Mouse (Mus musculus) stomach, postnatal 0 days (tissue): ENCODE measurements around the gene Prnd. TPM values are rescaled to one million over a fixed set of nuclear protein-coding genes. Genes with fewer than 3 reads are reported as not detected.

Experiments used
- ATAC-seq: fragments of 200-750 bp; cut with Nextera tagmentation; 2 replicates; pipeline ENCODE4 v1.8.0; 2017; ENCODE audit not compliant: low FRiP score, low TSS enrichment
- DNase-seq: peaks from one replicate; pipeline ENCODE4 v3.0.0-alpha.2; 2016; ENCODE audit warnings: low spot score
- H3K27ac ChIP-seq: fragments of 300-500 bp; sonication (generic); replicated peaks from 2 replicates; pipeline ENCODE4 v1.5.1; 2014; ENCODE audit warnings: mild to moderate bottlenecking, control low read depth
- H3K27me3 ChIP-seq: fragments of 300-500 bp; sonication (generic); 2 replicates; pipeline ENCODE4 v1.6.1; 2014; ENCODE audit warnings: low read length; ENCODE audit not compliant: control insufficient read depth, insufficient read depth
- H3K36me3 ChIP-seq: fragments of 300-500 bp; sonication (generic); 2 replicates; pipeline ENCODE4 v1.6.1; 2014; ENCODE audit warnings: low read length, mixed read lengths; ENCODE audit not compliant: control insufficient read depth, insufficient read depth
- H3K4me1 ChIP-seq: fragments of 300-500 bp; sonication (generic); replicated peaks from 2 replicates; pipeline ENCODE4 v1.6.1; 2014; ENCODE audit warnings: antibody characterized with exemption; ENCODE audit not compliant: control insufficient read depth, insufficient read depth
- H3K4me2 ChIP-seq: fragments of 300-500 bp; sonication (generic); replicated peaks from 2 replicates; pipeline ENCODE4 v1.6.1; 2014; ENCODE audit warnings: low read depth, mild to moderate bottlenecking, control low read depth, moderate library complexity
- H3K4me3 ChIP-seq: fragments of 300-500 bp; sonication (generic); 2 replicates; pipeline ENCODE4 v1.5.1; 2014; ENCODE audit warnings: low read depth, low read length, control low read depth
- H3K9ac ChIP-seq: fragments of 300-500 bp; sonication (generic); 2 replicates; pipeline ENCODE4 v1.6.1; 2014; ENCODE audit warnings: mild to moderate bottlenecking, low read length, control low read depth, mixed read lengths
- H3K9me3 ChIP-seq: fragments of 300-500 bp; sonication (generic); 2 replicates; pipeline ENCODE4 v1.6.1; 2016; ENCODE audit warnings: low read length; ENCODE audit not compliant: control insufficient read depth
- CTCF ChIP-seq: IDR thresholded peaks from 2 replicates; pipeline ENCODE4 v1.5.1; 2016; ENCODE audit warnings: antibody characterized with exemption, low read depth, mild to moderate bottlenecking, moderate library complexity
- EP300 ChIP-seq: optimal IDR thresholded peaks from 2 replicates; pipeline ENCODE3; 2016; ENCODE audit warnings: antibody characterized with exemption
- WGBS: fragments of 180-500 bp; shearing (Covaris S2); extraction: QIAGEN DNeasy Blood & Tissue Kit; methylation state at CpG from one replicate; pipeline ENCODE4 v1.1.7; 2014; 5-methylcytosine and 5-hydroxymethylcytosine counted together
- polyA plus RNA-seq: library from polyadenylated mRNA; unstranded; fragments of >200 nt; fragmentation: Nextera tagmentation; extraction: Ambion mirVana; gene quantifications from 2 replicates; pipeline ENCODE4 v1.2.1, GENCODE M21; 2015

The Prnd gene
- polyA plus RNA-seq, 1 experiment from 2014 or later, result 22.8 TPM

DNA sequence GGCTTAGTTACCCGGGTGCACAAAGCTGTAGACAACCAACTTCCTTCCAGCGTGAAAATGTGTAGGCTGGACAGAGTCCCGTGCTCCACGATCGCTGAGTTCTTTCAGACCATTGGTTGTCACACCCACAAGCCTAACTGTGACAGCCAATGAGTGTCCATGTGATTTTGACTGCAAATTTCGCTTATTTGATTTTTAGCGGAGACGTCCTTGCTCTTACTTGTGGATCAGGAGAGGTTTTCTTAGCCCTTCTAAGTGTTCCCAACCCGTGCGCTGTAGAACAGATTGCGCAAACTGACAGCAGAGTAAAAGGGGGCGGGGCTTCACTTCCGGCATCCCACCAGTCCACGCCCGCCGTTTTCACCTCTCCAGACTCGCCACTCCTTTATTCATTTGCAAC, 4.6 kb downstream of the Prnd start:
- no peak for TF ChIP-seq CTCF
- TF ChIP-seq EP300, result no peak
- no peaks in the 10 kb centered on the region for H3K4me1 ChIP-seq
- H3K9ac ChIP-seq, result no peak overlapping the region
- H3K4me2 ChIP-seq, result peak overlapping the region; percentile 44
- peak; percentile 45 for DNase-seq
- H3K9me3 ChIP-seq, result no peaks in the 10 kb centered on the region
- 3% methylated on average over 17 of the region's 17 CpGs for WGBS
- peak; percentile 46; the same call in 1 of the 2 replicates for ATAC-seq
- H3K4me3 ChIP-seq, result peak overlapping the region; percentile 18; the same call in 1 of the 2 replicates
- no peak overlapping the region for H3K27ac ChIP-seq
- no peaks in the 10 kb centered on the region for H3K27me3 ChIP-seq
- no peaks in the 10 kb centered on the region for H3K36me3 ChIP-seq

GRCm38 (mm10) chr2:131956336-131957256, 5.9 kb downstream of the Prnd start:
- no peak for TF ChIP-seq CTCF
- TF ChIP-seq EP300, result no peak

DNA sequence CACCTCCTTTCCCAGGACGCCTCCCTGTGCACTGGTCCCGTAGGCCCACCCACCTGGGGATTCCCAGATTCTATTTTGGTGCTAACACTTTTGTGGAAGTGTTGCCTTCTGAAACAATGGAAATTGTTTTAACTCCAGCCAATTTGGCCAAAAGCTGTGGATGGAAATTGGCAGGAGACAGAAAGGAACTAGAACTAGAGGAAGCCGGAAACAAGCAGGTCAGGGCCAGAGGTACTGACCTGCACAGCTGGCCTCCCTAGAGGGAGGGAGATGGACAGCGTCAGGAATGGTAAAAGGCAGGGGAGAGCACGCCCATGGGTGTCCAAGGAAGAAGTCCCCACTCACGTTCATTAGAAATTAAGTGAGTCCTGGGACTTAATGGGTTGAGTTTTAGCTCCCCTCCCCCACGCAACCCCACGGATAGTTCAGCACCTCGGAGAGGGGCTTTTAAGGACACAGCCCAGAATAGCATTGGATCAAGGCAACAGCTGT, 7.1 kb downstream of the Prnd start:
- H3K27me3 ChIP-seq, result no peaks in the 10 kb centered on the region
- H3K4me3 ChIP-seq, result no peak overlapping the region
- H3K9ac ChIP-seq, result no peak overlapping the region
- DNase-seq (no peak), ATAC-seq (no peak)
- no peak overlapping the region for H3K27ac ChIP-seq
- H3K4me1 ChIP-seq, result no peaks in the 10 kb centered on the region
- WGBS, result 47% methylated on average over 9 of the region's 9 CpGs
- no peak for TF ChIP-seq CTCF
- TF ChIP-seq EP300, result no peak
- H3K36me3 ChIP-seq, result no peaks in the 10 kb centered on the region
- H3K9me3 ChIP-seq, result no peaks in the 10 kb centered on the region
- H3K4me2 ChIP-seq, result no peak overlapping the region

More at GRCm38 (mm10) chr2:131956336-131957256, 5.9 kb downstream of the Prnd start:
- Histone ChIP-seq H3K4me3 (no peak overlapping the region), H3K9ac (no peak overlapping the region), H3K27me3 (no peaks in the 10 kb centered on the region), H3K4me2 (no peak overlapping the region), H3K36me3 (no peaks in the 10 kb centered on the region), H3K27ac (no peak overlapping the region), H3K4me1 (no peaks in the 10 kb centered on the region), H3K9me3 (no peaks in the 10 kb centered on the region)
- no peak for DNase-seq
- 76% methylated on average over 7 of the region's 7 CpGs for WGBS
- ATAC-seq, result no peak

DNA sequence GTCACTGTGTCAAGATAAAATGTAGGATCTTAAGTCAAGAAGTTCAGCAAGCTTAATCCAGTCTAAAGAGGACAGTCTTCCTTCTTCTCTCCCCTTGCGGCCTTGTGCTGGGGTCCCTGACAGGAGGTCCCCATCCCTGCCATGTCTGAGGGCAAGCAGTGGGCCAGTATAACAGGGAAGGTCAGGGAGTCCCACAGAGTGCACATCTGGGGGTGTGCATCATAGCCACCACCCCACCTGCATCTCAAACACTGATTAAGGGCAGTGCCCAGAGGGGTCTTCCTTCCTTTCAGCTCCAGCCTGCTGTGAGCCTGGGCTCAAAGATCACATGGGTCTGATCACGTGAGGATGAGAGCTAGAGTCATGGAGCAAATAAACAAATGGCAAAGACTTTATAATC, 11.0 kb downstream of the Prnd start:
- Histone ChIP-seq H3K27me3 (no peaks in the 10 kb centered on the region), H3K36me3 (no peaks in the 10 kb centered on the region), H3K9ac (no peak overlapping the region), H3K4me3 (no peak overlapping the region), H3K4me1 (no peaks in the 10 kb centered on the region), H3K9me3 (no peaks in the 10 kb centered on the region), H3K4me2 (no peak overlapping the region), H3K27ac (no peak overlapping the region)
- TF ChIP-seq CTCF (no peak), EP300 (no peak)
- 57% methylated on average over 2 of the region's 2 CpGs for WGBS
- DNase-seq (no peak), ATAC-seq (no peak)

DNA sequence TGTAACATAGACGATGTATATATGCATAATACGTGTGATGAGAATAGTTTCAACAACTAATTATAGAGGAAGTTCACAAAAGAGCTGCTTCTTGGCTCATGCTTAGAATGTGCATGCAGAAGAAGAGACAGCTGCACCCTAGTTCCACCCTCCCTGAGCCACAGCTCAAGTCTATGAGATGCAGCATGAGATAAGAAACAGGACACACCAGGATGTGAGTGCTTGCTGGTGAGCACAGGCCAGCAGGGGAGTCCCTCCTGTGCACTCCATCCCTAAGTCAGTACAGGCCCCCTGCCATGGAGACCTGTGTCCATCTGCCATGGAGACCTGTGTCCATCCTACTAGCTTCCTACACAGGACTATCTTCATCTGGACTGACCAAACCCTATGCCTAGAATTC, 19.9 kb downstream of the Prnd start:
- TF ChIP-seq EP300 (no peak), CTCF (no peak)
- Histone ChIP-seq H3K27me3 (no peaks in the 10 kb centered on the region), H3K4me3 (no peak overlapping the region), H3K4me1 (no peaks in the 10 kb centered on the region), H3K36me3 (no peaks in the 10 kb centered on the region), H3K9ac (no peak overlapping the region), H3K9me3 (no peaks in the 10 kb centered on the region), H3K27ac (no peak overlapping the region), H3K4me2 (no peak overlapping the region)
- no peak for DNase-seq
- no peak for ATAC-seq
- WGBS, result 88% methylated on average over 2 of the region's 2 CpGs

GRCm38 (mm10) chr2:131971098-131971497, 20.4 kb downstream of the Prnd start:
- Histone ChIP-seq H3K27me3 (no peaks in the 10 kb centered on the region), H3K4me2 (no peak overlapping the region), H3K9me3 (no peaks in the 10 kb centered on the region), H3K4me1 (no peaks in the 10 kb centered on the region), H3K36me3 (no peaks in the 10 kb centered on the region), H3K27ac (no peak overlapping the region), H3K4me3 (no peak overlapping the region), H3K9ac (no peak overlapping the region)
- DNase-seq (no peak), ATAC-seq (no peak)
- 77% methylated on average over 4 of the region's 4 CpGs for WGBS
- no peak for TF ChIP-seq EP300
